Mouse (Mus musculus) monocyte, adult 2 months (primary cell): ENCODE data around the gene Smad6.

Source experiments
- DNase-seq, 2 experiments: peaks; one replicate each; pipeline ENCODE4 v3.0.0; 2022; ENCODE audit warnings: low spot score in 2 of 2, low read depth in 1 of 2

The Smad6 gene

DNA sequence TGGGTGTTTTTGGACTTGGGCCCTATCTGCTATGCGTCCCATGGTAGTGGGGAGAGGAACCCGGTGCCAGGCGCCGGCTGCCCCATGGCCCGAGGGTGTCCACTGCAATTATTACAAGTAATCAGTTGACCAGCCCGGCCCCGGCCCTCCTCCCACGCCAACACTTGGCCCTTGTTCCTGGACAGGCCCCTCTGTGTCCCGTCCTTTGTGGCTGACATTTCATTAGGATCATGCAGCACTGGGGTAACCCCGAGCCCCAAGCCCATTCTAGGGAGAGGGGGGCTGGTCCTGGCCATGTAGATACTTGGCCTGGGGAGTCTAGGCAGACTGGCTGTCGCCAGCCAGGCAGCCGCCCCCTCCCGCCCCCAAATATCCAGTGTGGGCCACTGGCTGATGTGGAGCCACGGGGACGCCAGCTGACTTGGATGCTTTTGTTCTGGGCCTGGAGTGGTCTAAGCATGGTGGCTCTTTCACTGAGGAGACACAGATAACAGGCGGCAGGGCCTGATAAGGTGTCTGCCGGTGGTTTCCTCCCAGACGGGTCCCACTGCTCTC is 102.8 kb downstream of the Smad6 start:
- no peak for DNase-seq

DNA sequence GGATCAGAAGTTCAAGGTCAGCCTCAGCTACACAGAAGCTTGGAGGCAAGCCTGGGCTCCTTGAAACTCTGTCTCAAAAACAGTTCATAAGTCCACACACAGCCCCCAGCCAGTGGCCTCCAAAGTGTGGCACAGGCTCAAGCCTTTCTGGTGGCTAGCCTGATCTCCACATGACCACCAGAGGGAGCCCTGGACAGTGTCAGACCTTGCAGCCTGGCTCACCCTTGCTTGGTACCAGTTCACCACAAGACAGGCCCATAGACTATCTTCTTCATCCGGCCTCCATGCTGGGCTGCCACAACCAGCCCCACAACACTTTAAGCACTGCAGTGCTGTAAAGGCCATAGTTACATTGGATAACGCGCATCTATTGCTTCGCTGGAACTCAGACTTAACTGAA is 103.6 kb downstream of the Smad6 start:
- DNase-seq = peak in 1 of 2 experiments; percentile 44

DNA sequence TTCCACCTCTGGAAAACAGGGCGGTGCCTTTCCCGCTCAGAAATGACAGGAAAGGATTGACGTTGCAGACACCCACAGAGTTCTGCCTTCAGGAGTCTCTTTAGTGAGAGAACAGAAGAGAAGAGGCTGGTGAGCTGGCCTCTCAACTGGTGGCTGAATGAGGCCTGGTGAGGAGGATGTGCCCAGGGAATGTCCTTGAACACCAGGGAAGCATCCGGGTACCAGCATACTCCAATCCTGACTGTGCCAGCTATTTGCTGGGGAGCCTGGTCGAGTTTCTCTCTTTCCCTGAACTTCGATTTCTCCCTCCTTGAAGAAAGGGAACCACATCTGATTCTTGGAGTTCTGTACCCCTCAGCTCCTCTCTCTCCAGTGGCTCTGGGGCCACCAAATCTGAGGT is 105.4 kb downstream of the Smad6 start:
- no peak for DNase-seq

DNA sequence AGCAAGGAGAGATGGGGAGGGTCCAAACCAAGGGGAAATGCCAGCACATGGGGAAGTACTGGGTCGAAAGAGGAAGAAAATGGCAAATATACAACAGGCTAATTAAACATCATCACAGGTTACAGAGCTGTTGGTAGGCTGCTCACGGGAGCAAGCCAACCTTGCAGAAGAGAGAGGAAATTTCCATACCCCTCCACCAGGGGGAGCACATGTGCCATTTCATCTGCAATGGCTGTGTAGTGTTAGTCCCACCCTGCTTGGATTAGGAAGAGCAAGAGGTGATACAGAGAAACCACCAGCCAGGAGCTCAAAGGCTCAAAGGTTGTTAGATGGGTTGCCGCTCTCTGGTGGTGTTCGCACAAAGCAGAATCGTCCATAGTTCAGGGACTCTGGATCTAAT is 105.9 kb downstream of the Smad6 start:
- DNase-seq = peak in 1 of 2 experiments; percentile 29

DNA sequence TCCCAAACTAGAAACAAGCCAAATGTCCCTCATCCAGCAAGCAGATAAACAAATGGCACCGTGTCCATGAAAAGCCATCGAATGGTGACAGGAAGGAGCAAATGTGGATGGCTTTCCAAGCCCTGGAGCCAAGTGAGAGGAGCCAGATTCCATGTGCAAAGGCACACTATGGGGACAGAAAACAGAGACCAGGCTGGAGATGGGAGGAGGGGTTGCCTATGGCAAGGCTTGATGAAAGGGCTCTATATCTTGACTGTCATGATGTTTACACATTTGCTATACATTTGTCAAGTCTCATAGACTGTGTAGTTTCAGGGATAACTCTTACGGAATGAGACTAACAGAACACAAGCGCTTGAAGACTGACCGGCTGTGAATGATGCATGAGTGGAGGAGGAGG is 106.9 kb downstream of the Smad6 start:
- no peak for DNase-seq

DNA sequence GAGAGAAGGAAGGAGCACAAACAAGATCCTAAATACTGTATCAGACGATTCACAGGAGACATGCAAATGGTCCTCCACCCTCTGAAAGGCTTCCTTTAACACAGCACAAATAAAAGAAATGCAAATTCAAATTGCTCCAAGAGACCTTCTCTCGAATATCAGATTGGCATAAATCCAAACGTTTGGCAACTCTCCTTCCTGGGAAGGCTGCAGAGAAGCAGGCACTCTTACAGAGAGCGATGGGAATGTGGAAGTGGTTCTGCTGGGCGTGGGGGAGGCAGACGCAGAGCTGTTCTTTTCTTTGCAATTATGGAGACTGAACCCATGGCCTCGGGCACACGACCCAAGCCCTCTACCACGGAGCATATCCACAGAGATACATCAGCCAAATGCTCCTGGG is 109.8 kb downstream of the Smad6 start:
- DNase-seq = no peak

DNA sequence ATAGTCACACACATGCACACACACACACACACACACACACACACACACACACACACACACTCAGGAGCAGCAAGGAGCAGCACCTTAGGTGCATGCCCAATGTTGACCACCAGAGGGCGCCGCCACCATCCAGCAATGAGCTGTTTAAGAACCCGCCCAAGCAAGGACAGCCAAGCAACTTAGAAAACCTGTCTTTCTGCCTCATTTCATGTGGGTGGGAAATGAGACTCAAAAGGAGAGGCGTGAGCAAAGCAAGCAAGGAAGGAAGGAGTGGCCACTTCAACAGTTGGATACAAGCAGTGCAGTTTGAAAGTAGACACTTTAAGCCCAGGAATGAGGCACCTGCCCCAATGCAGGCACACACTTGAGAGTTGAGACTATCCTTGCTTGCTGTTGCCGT is 112.2 kb downstream of the Smad6 start:
- DNase-seq = peak; percentile 18 to 66

DNA sequence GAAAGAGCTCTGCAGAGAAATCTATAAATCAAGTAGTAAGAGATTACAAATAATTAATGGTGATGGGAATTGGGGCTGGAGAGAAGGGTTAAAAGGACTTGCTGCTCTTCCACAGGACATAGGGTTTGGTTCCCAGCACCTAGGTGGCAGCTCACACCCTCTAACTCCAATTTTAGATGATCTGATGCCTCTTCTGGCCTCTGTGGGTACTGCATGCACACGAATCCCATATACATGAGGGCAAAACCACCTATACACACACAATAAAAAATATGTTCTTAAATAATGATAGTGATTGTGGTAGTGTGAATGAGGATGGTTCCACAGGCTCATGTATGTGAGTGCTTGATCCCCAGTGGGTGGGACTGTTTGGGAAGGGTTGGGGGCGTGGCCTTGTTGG is 117.3 kb downstream of the Smad6 start:
- DNase-seq = no peak
